Mouse (Mus musculus) intestine, embryonic 15.5 days (tissue): ENCODE data around the gene Vmn2r69. TPM values are rescaled to one million over a fixed set of nuclear protein-coding genes. Genes with fewer than 3 reads are reported as not detected.

ENCODE experiments used
- ATAC-seq: fragments of 200-750 bp; cut with Nextera tagmentation; 2 replicates; pipeline ENCODE4 v1.8.0; 2017; ENCODE audit warnings: moderate TSS enrichment, moderate library complexity
- H3K27ac ChIP-seq: fragments of 300-500 bp; sonication (generic); 2 replicates; pipeline ENCODE4 v1.5.1; 2015; ENCODE audit warnings: mild to moderate bottlenecking, inconsistent platforms
- H3K27me3 ChIP-seq: fragments of 300-500 bp; sonication (generic); replicated peaks from 2 replicates; pipeline ENCODE4 v1.6.1; 2015; ENCODE audit warnings: inconsistent platforms
- H3K36me3 ChIP-seq: fragments of 300-500 bp; sonication (generic); 2 replicates; pipeline ENCODE4 v1.6.1; 2015; ENCODE audit warnings: inconsistent platforms
- H3K4me1 ChIP-seq: fragments of 300-500 bp; sonication (generic); replicated peaks from 2 replicates; pipeline ENCODE4 v1.6.1; 2015; ENCODE audit warnings: inconsistent platforms
- H3K4me2 ChIP-seq: fragments of 300-500 bp; sonication (generic); replicated peaks from 2 replicates; pipeline ENCODE4 v1.6.1; 2015; ENCODE audit warnings: mild to moderate bottlenecking, inconsistent platforms
- H3K4me3 ChIP-seq: fragments of 300-500 bp; sonication (generic); replicated peaks from 2 replicates; pipeline ENCODE4 v1.5.1; 2015; ENCODE audit warnings: inconsistent platforms
- H3K9ac ChIP-seq: fragments of 300-500 bp; sonication (generic); 2 replicates; pipeline ENCODE4 v1.6.1; 2015; ENCODE audit warnings: inconsistent platforms
- H3K9me3 ChIP-seq: fragments of 300-500 bp; sonication (generic); 2 replicates; pipeline ENCODE4 v1.6.1; 2016; ENCODE audit warnings: inconsistent platforms
- WGBS: fragments of 180-500 bp; shearing (Covaris S2); methylation state at CpG from one replicate; pipeline ENCODE4 v1.1.7; 2015; 5-methylcytosine and 5-hydroxymethylcytosine counted together
- polyA plus RNA-seq: library from polyadenylated mRNA; unstranded; fragments of >200 nt; fragmentation: Nextera tagmentation; extraction: Ambion mirVana; gene quantifications from 2 replicates; pipeline ENCODE4 v1.2.1, GENCODE M21; 2015

The Vmn2r69 gene
- polyA plus RNA-seq = not detected in 2 replicates

- Histone ChIP-seq H3K27me3 (no peaks in the 10 kb centered on the region), H3K4me3 (no peak within 1 kb of the TSS), H3K9me3 (no peaks in the 10 kb centered on the region), H3K27ac (no peak within 1 kb of the TSS), H3K4me1 (no peaks in the 10 kb centered on the region), H3K4me2 (no peak within 1 kb of the TSS), H3K9ac (no peak within 1 kb of the TSS), H3K36me3 (no peaks in the 10 kb centered on the region)
- no peak for ATAC-seq
- 72% methylated on average over 3 of the region's 3 CpGs for WGBS
Observed at GRCm38 (mm10) chr7:85415820-85416219, at the start of gene Vmn2r69. Vmn2r69 (minus strand) TSS chr7:85415920.

Other genes starting within 250 kb of the Vmn2r69 start
- gene Vmn2r68, start 178.1 kb downstream of the Vmn2r69 start, polyA plus RNA-seq = not detected in 2 replicates
- gene Vmn2r71, start 147.2 kb upstream of the Vmn2r69 start, polyA plus RNA-seq = not detected in 2 replicates
- not detected in 2 replicates for gene Vmn2r70, start 153.3 kb upstream of the Vmn2r69 start, polyA plus RNA-seq